Mouse (Mus musculus) hindbrain, embryonic 10.5 days (tissue): ENCODE measurements around the gene Morc2a. TPM values are rescaled to one million over a fixed set of nuclear protein-coding genes. Genes with fewer than 3 reads are reported as not detected.

ENCODE experiments used
- DNase-seq: peaks from one replicate; pipeline ENCODE4 v3.0.0-alpha.2; 2017; ENCODE audit warnings: low spot score
- H3K27ac ChIP-seq: fragments of 300-500 bp; sonication (generic); 2 replicates; pipeline ENCODE4 v1.5.1; 2016; ENCODE audit warnings: mild to moderate bottlenecking, moderate library complexity
- H3K27me3 ChIP-seq: fragments of 300-500 bp; sonication (generic); 2 replicates; pipeline ENCODE4 v1.6.1; 2016; ENCODE audit warnings: mild to moderate bottlenecking; ENCODE audit not compliant: poor library complexity, insufficient read depth, severe bottlenecking
- H3K36me3 ChIP-seq: fragments of 300-500 bp; sonication (generic); 2 replicates; pipeline ENCODE4 v1.6.1; 2016; ENCODE audit warnings: mild to moderate bottlenecking, moderate library complexity
- H3K4me1 ChIP-seq: fragments of 300-500 bp; sonication (generic); replicated peaks from 2 replicates; pipeline ENCODE4 v1.6.1; 2016; ENCODE audit warnings: mild to moderate bottlenecking
- H3K4me3 ChIP-seq: fragments of 300-500 bp; sonication (generic); 2 replicates; pipeline ENCODE4 v1.5.1; 2016; ENCODE audit warnings: mild to moderate bottlenecking, moderate library complexity
- H3K9me3 ChIP-seq: fragments of 300-500 bp; sonication (generic); 2 replicates; pipeline ENCODE4 v1.6.1; 2016; ENCODE audit warnings: mild to moderate bottlenecking, moderate library complexity
- WGBS: fragments of 180-500 bp; shearing (Covaris S2); methylation state at CpG from one replicate; pipeline ENCODE4 v1.1.7; 2016; 5-methylcytosine and 5-hydroxymethylcytosine counted together
- polyA plus RNA-seq: library from polyadenylated mRNA; unstranded; fragments of >200 nt; fragmentation: Nextera tagmentation; extraction: Ambion mirVana; gene quantifications from 2 replicates; pipeline ENCODE4 v1.2.1, GENCODE M21; 2016

The Morc2a gene
- polyA plus RNA-seq, 1 experiment from 2014 or later, result 38.4 TPM

- no peak for DNase-seq
- Histone ChIP-seq H3K27ac (no peak overlapping the region), H3K27me3 (no peaks in the 10 kb centered on the region), H3K9me3 (no peaks in the 10 kb centered on the region), H3K4me1 (no peaks in the 10 kb centered on the region), H3K36me3 (peaks cover 100% of the 10 kb centered on the region), H3K4me3 (no peak overlapping the region)
- 95% methylated on average over 2 of the region's 2 CpGs for WGBS
These were observed 37.3 kb downstream of the Morc2a start for GRCm38 (mm10) chr11:3686318-3686717.

- Histone ChIP-seq H3K27ac (no peak overlapping the region), H3K27me3 (no peaks in the 10 kb centered on the region), H3K4me3 (no peak overlapping the region), H3K4me1 (no peaks in the 10 kb centered on the region), H3K9me3 (no peaks in the 10 kb centered on the region), H3K36me3 (peaks cover 100% of the 10 kb centered on the region)
- 94% methylated on average over 2 of the region's 2 CpGs for WGBS
- no peak for DNase-seq
These were observed 37.9 kb downstream of the Morc2a start for GRCm38 (mm10) chr11:3686885-3687284.

- peaks cover 65% of the 10 kb centered on the region for H3K36me3 ChIP-seq
- H3K4me1 ChIP-seq, result no peaks in the 10 kb centered on the region
- no peak overlapping the region for H3K4me3 ChIP-seq
- H3K9me3 ChIP-seq, result no peaks in the 10 kb centered on the region
- WGBS, result 87% methylated on average over 2 of the region's 2 CpGs
- no peaks in the 10 kb centered on the region for H3K27me3 ChIP-seq
- no peak overlapping the region for H3K27ac ChIP-seq
- DNase-seq, result no peak
These were observed 42.8 kb downstream of the Morc2a start for GRCm38 (mm10) chr11:3691746-3692145.

- H3K4me1 ChIP-seq, result no peaks in the 10 kb centered on the region
- no peak overlapping the region for H3K4me3 ChIP-seq
- no peak for DNase-seq
- peaks cover 21% of the 10 kb centered on the region for H3K36me3 ChIP-seq
- WGBS, result 86% methylated on average over 5 of the region's 5 CpGs
- H3K9me3 ChIP-seq, result no peaks in the 10 kb centered on the region
- no peaks in the 10 kb centered on the region for H3K27me3 ChIP-seq
- H3K27ac ChIP-seq, result no peak overlapping the region
These were observed 47.2 kb downstream of the Morc2a start for GRCm38 (mm10) chr11:3696086-3696616.

GRCm38 (mm10) chr11:3697441-3697840, 48.5 kb downstream of the Morc2a start:
- no peaks in the 10 kb centered on the region for H3K27me3 ChIP-seq
- no peak overlapping the region for H3K4me3 ChIP-seq
- no peak overlapping the region for H3K27ac ChIP-seq
- DNase-seq, result no peak
- H3K4me1 ChIP-seq, result no peaks in the 10 kb centered on the region
- peaks cover 8% of the 10 kb centered on the region for H3K36me3 ChIP-seq
- 85% methylated on average over 3 of the region's 3 CpGs for WGBS
- H3K9me3 ChIP-seq, result no peaks in the 10 kb centered on the region

GRCm38 (mm10) chr11:3703089-3703992, 54.4 kb downstream of the Morc2a start:
- H3K4me1 ChIP-seq, result peaks cover 11% of the 10 kb centered on the region; the same call in 1 of the 2 replicates

GRCm38 (mm10) chr11:3704404-3704803, 55.4 kb downstream of the Morc2a start:
- H3K36me3 ChIP-seq, result no peaks in the 10 kb centered on the region
- no peaks in the 10 kb centered on the region for H3K9me3 ChIP-seq
- no peak overlapping the region for H3K4me3 ChIP-seq
- no peak for DNase-seq
- H3K27ac ChIP-seq, result no peak overlapping the region
- no peaks in the 10 kb centered on the region for H3K27me3 ChIP-seq
- WGBS, result 85% methylated on average over 8 of the region's 8 CpGs
- H3K4me1 ChIP-seq, result peaks cover 11% of the 10 kb centered on the region; the same call in 1 of the 2 replicates

More at GRCm38 (mm10) chr11:3703089-3703992, 54.4 kb downstream of the Morc2a start:
- Histone ChIP-seq H3K27ac (no peak overlapping the region), H3K36me3 (no peaks in the 10 kb centered on the region), H3K9me3 (no peaks in the 10 kb centered on the region), H3K4me3 (no peak overlapping the region), H3K27me3 (no peaks in the 10 kb centered on the region)
- DNase-seq, result no peak
- 74% methylated on average over 7 of the region's 7 CpGs for WGBS

- no peak for DNase-seq
- Histone ChIP-seq H3K36me3 (no peaks in the 10 kb centered on the region), H3K27ac (no peak overlapping the region), H3K4me3 (no peak overlapping the region), H3K9me3 (no peaks in the 10 kb centered on the region), H3K4me1 (peaks cover 11% of the 10 kb centered on the region; the same call in 1 of the 2 replicates), H3K27me3 (no peaks in the 10 kb centered on the region)
- WGBS, result 89% methylated on average over 8 of the region's 8 CpGs
These were observed 58.1 kb downstream of the Morc2a start for GRCm38 (mm10) chr11:3707057-3707456.

- Histone ChIP-seq H3K36me3 (no peaks in the 10 kb centered on the region), H3K4me3 (no peak overlapping the region), H3K27me3 (no peaks in the 10 kb centered on the region), H3K9me3 (0 out of 2 replicates have a peak, but pooled peaks cover 2% of the 10 kb centered on the region), H3K27ac (no peak overlapping the region), H3K4me1 (peaks cover 4% of the 10 kb centered on the region; the same call in 1 of the 2 replicates)
- no peak for DNase-seq
- WGBS, result 82% methylated on average over 14 of the region's 14 CpGs
These were observed 61.2 kb downstream of the Morc2a start for GRCm38 (mm10) chr11:3710203-3710602.

GRCm38 (mm10) chr11:3714486-3714885, 65.5 kb downstream of the Morc2a start:
- Histone ChIP-seq H3K27ac (no peak overlapping the region), H3K9me3 (0 out of 2 replicates have a peak, but pooled peaks cover 2% of the 10 kb centered on the region), H3K36me3 (no peaks in the 10 kb centered on the region), H3K4me3 (no peak overlapping the region), H3K4me1 (peaks cover 3% of the 10 kb centered on the region; the same call in 1 of the 2 replicates), H3K27me3 (no peaks in the 10 kb centered on the region)
- WGBS, result 38% methylated on average over 15 of the region's 15 CpGs
- DNase-seq, result peak; percentile 64

- Histone ChIP-seq H3K36me3 (no peaks in the 10 kb centered on the region), H3K4me1 (peaks cover 3% of the 10 kb centered on the region; the same call in 1 of the 2 replicates), H3K9me3 (0 out of 2 replicates have a peak, but pooled peaks cover 2% of the 10 kb centered on the region), H3K4me3 (no peak overlapping the region), H3K27me3 (no peaks in the 10 kb centered on the region), H3K27ac (no peak overlapping the region)
- 88% methylated on average over 6 of the region's 6 CpGs for WGBS
- DNase-seq, result no peak
These were observed 67.7 kb downstream of the Morc2a start for GRCm38 (mm10) chr11:3716662-3717061.

- H3K4me3 ChIP-seq, result no peak overlapping the region
- DNase-seq, result no peak
- peak overlapping the region; percentile 53; the same call in 1 of the 2 replicates for H3K27ac ChIP-seq
- no peaks in the 10 kb centered on the region for H3K36me3 ChIP-seq
- no peaks in the 10 kb centered on the region for H3K9me3 ChIP-seq
- H3K27me3 ChIP-seq, result no peaks in the 10 kb centered on the region
- 73% methylated on average over 3 of the region's 3 CpGs for WGBS
- peaks cover 13% of the 10 kb centered on the region for H3K4me1 ChIP-seq
These were observed 73.0 kb downstream of the Morc2a start for GRCm38 (mm10) chr11:3722036-3722435.

GRCm38 (mm10) chr11:3722861-3723260, 73.9 kb downstream of the Morc2a start:
- 0 out of 2 replicates have a peak overlapping the region, but pooled peaks have one; percentile 13 for H3K27ac ChIP-seq
- WGBS, result 68% methylated on average over 3 of the region's 3 CpGs
- H3K4me3 ChIP-seq, result no peak overlapping the region

More at GRCm38 (mm10) chr11:3722861-3723260, 73.9 kb downstream of the Morc2a start:
- Histone ChIP-seq H3K36me3 (no peaks in the 10 kb centered on the region), H3K9me3 (no peaks in the 10 kb centered on the region), H3K4me1 (peaks cover 13% of the 10 kb centered on the region), H3K27me3 (no peaks in the 10 kb centered on the region)
- no peak for DNase-seq
